Mouse (Mus musculus): Measurements from ENCODE around the gene Tcf7l1. TPM values are rescaled to one million over a fixed set of nuclear protein-coding genes. Genes with fewer than 3 reads are reported as not detected.

Tcf7l1 gene
- polyA plus RNA-seq, 2 experiments = 3.1 TPM

- no peaks in the 10 kb centered on the region for H3K27me3 ChIP-seq (ENCODE audit: control insufficient read depth, insufficient read depth, low read length)
- no peaks in the 10 kb centered on the region for H3K9me3 ChIP-seq (ENCODE audit: control insufficient read depth, low read length)
- no peak overlapping the region for H3K4me3 ChIP-seq (ENCODE audit: insufficient read depth in 1 of 2, low read depth in 2 of 2, low read length in 2 of 2)
- no peak for ATAC-seq (ENCODE audit: insufficient read depth)
- no peak overlapping the region for H3K27ac ChIP-seq
- H3K36me3 ChIP-seq (replicated peaks; ENCODE audit: control insufficient read depth, insufficient read depth, low read depth) = no peaks in the 10 kb centered on the region
- peaks cover 0 to 16% of the 10 kb centered on the region in 2 experiments; a peak in 2 of 4 replicates for H3K4me1 ChIP-seq (replicated peaks; ENCODE audit: control insufficient read depth in 2 of 2, insufficient read depth in 2 of 2, low read length in 1 of 2)
- H3K4me2 ChIP-seq (ENCODE audit: low read depth) = no peak overlapping the region
- 0% methylated on average over 1 of the region's 1 CpGs for WGBS (ENCODE audit: insufficient replicate concordance)
- no peak for DNase-seq (ENCODE audit: low read depth in 3 of 3, low spot score in 3 of 3)
- TF ChIP-seq CTCF (IDR thresholded peaks at IDR 0.05; ENCODE audit: low read depth) (peak; percentile 32; the same call in 1 of the 2 replicates), EP300 (IDR thresholded peaks at IDR 0.05; ENCODE audit: low read depth) (no peak)
- H3K9ac ChIP-seq (replicated peaks) = no peak overlapping the region
Measured at GRCm38 (mm10) chr6:72663000-72663399, 126.1 kb downstream of the Tcf7l1 start.

GRCm38 (mm10) chr6:72660391-72660720 is 128.7 kb downstream of the Tcf7l1 start:
- no peak overlapping the region for H3K27ac ChIP-seq
- ATAC-seq (ENCODE audit: insufficient read depth) (no peak), DNase-seq (ENCODE audit: low read depth in 3 of 3, low spot score in 3 of 3) (no peak)
- H3K9ac ChIP-seq (replicated peaks) = no peak overlapping the region
- H3K27me3 ChIP-seq (ENCODE audit: control insufficient read depth, insufficient read depth, low read length) = no peaks in the 10 kb centered on the region
- TF ChIP-seq EP300 (IDR thresholded peaks at IDR 0.05; ENCODE audit: low read depth) (no peak), CTCF (IDR thresholded peaks at IDR 0.05; ENCODE audit: low read depth) (no peak)
- H3K4me3 ChIP-seq (ENCODE audit: insufficient read depth in 1 of 2, low read depth in 2 of 2, low read length in 2 of 2) = no peak overlapping the region
- no peak overlapping the region for H3K4me2 ChIP-seq (ENCODE audit: low read depth)
- peaks cover 0 to 16% of the 10 kb centered on the region in 2 experiments; a peak in 2 of 4 replicates for H3K4me1 ChIP-seq (replicated peaks; ENCODE audit: control insufficient read depth in 2 of 2, insufficient read depth in 2 of 2, low read length in 1 of 2)
- 78% methylated on average over 6 of the region's 6 CpGs for WGBS (ENCODE audit: insufficient replicate concordance)
- no peaks in the 10 kb centered on the region for H3K9me3 ChIP-seq (ENCODE audit: control insufficient read depth, low read length)
- no peaks in the 10 kb centered on the region for H3K36me3 ChIP-seq (replicated peaks; ENCODE audit: control insufficient read depth, insufficient read depth, low read depth)

GRCm38 (mm10) chr6:72659717-72660390 is 129.2 kb downstream of the Tcf7l1 start:
- ATAC-seq (ENCODE audit: insufficient read depth) = 0 out of 2 replicates have a peak, but pooled peaks have one; percentile 13

GRCm38 (mm10) chr6:72658006-72658405 is 131.0 kb downstream of the Tcf7l1 start:
- 29% methylated on average over 3 of the region's 3 CpGs for WGBS (ENCODE audit: insufficient replicate concordance)
- DNase-seq (ENCODE audit: low read depth in 3 of 3, low spot score in 3 of 3) = no peak
- Histone ChIP-seq H3K4me2 (ENCODE audit: low read depth) (no peak overlapping the region), H3K27me3 (ENCODE audit: control insufficient read depth, insufficient read depth, low read length) (no peaks in the 10 kb centered on the region), H3K4me1 (replicated peaks; ENCODE audit: control insufficient read depth in 2 of 2, insufficient read depth in 2 of 2, low read length in 1 of 2) (peaks cover 0 to 11% of the 10 kb centered on the region in 2 experiments; a peak in 2 of 4 replicates), H3K4me3 (ENCODE audit: insufficient read depth in 1 of 2, low read depth in 2 of 2, low read length in 2 of 2) (no peak overlapping the region), H3K9ac (replicated peaks) (no peak overlapping the region), H3K36me3 (replicated peaks; ENCODE audit: control insufficient read depth, insufficient read depth, low read depth) (no peaks in the 10 kb centered on the region), H3K27ac (no peak overlapping the region), H3K9me3 (ENCODE audit: control insufficient read depth, low read length) (no peaks in the 10 kb centered on the region)
- no peak for ATAC-seq (ENCODE audit: insufficient read depth)
- TF ChIP-seq CTCF (IDR thresholded peaks at IDR 0.05; ENCODE audit: low read depth) (peak; percentile 68), EP300 (IDR thresholded peaks at IDR 0.05; ENCODE audit: low read depth) (no peak)

More at GRCm38 (mm10) chr6:72659717-72660390, 129.2 kb downstream of the Tcf7l1 start:
- Histone ChIP-seq H3K9me3 (ENCODE audit: control insufficient read depth, low read length) (no peaks in the 10 kb centered on the region), H3K9ac (replicated peaks) (no peak overlapping the region), H3K36me3 (replicated peaks; ENCODE audit: control insufficient read depth, insufficient read depth, low read depth) (no peaks in the 10 kb centered on the region), H3K4me1 (replicated peaks; ENCODE audit: control insufficient read depth in 2 of 2, insufficient read depth in 2 of 2, low read length in 1 of 2) (peaks cover 0 to 16% of the 10 kb centered on the region in 2 experiments; a peak in 2 of 4 replicates), H3K4me2 (ENCODE audit: low read depth) (no peak overlapping the region), H3K27ac (no peak overlapping the region), H3K27me3 (ENCODE audit: control insufficient read depth, insufficient read depth, low read length) (no peaks in the 10 kb centered on the region), H3K4me3 (ENCODE audit: insufficient read depth in 1 of 2, low read depth in 2 of 2, low read length in 2 of 2) (no peak overlapping the region)
- TF ChIP-seq EP300 (IDR thresholded peaks at IDR 0.05; ENCODE audit: low read depth) = no peak
- no peak for TF ChIP-seq CTCF (IDR thresholded peaks at IDR 0.05; ENCODE audit: low read depth)
- 35% methylated on average over 8 of the region's 8 CpGs for WGBS (ENCODE audit: insufficient replicate concordance)
- DNase-seq (ENCODE audit: low read depth in 3 of 3, low spot score in 3 of 3) = no peak

- no peaks in the 10 kb centered on the region for H3K9me3 ChIP-seq (ENCODE audit: control insufficient read depth, low read length)
- TF ChIP-seq CTCF (IDR thresholded peaks at IDR 0.05; ENCODE audit: low read depth) (no peak), EP300 (IDR thresholded peaks at IDR 0.05; ENCODE audit: low read depth) (no peak)
- peaks cover 0 to 6% of the 10 kb centered on the region in 2 experiments; a peak in 2 of 4 replicates for H3K4me1 ChIP-seq (replicated peaks; ENCODE audit: control insufficient read depth in 2 of 2, insufficient read depth in 2 of 2, low read length in 1 of 2)
- H3K9ac ChIP-seq (replicated peaks) = no peak overlapping the region
- H3K36me3 ChIP-seq (replicated peaks; ENCODE audit: control insufficient read depth, insufficient read depth, low read depth) = no peaks in the 10 kb centered on the region
- no peaks in the 10 kb centered on the region for H3K27me3 ChIP-seq (ENCODE audit: control insufficient read depth, insufficient read depth, low read length)
- WGBS (ENCODE audit: insufficient replicate concordance) = 62% methylated on average over 7 of the region's 7 CpGs
- no peak overlapping the region for H3K4me2 ChIP-seq (ENCODE audit: low read depth)
- DNase-seq (ENCODE audit: low read depth in 3 of 3, low spot score in 3 of 3) = no peak
- H3K27ac ChIP-seq = no peak overlapping the region
- no peak for ATAC-seq (ENCODE audit: insufficient read depth)
- H3K4me3 ChIP-seq (ENCODE audit: insufficient read depth in 1 of 2, low read depth in 2 of 2, low read length in 2 of 2) = no peak overlapping the region
Measured at GRCm38 (mm10) chr6:72656053-72656442, 133.0 kb downstream of the Tcf7l1 start.
